Mouse (Mus musculus) retina, adult 2 months (tissue): Measurements from ENCODE around the gene Eif3l.

Source experiments
- DNase-seq: peaks from one replicate; pipeline ENCODE4 v3.0.0-alpha.2; 2012; ENCODE audit warnings: low read depth, low spot score

The Eif3l gene

GRCm38 (mm10) chr15:79093083-79093839, 18.3 kb downstream of the Eif3l start:
- DNase-seq: no peak

- no peak for DNase-seq
Measured at GRCm38 (mm10) chr15:79095483-79095882, 20.5 kb downstream of the Eif3l start.

- no peak for DNase-seq
Measured at GRCm38 (mm10) chr15:79096556-79096955, 21.6 kb downstream of the Eif3l start.

- no peak for DNase-seq
Measured at GRCm38 (mm10) chr15:79097135-79097534, 22.2 kb downstream of the Eif3l start.

GRCm38 (mm10) chr15:79097611-79098025, 22.6 kb downstream of the Eif3l start:
- DNase-seq: no peak

- DNase-seq: no peak
Measured at GRCm38 (mm10) chr15:79098220-79098619, 23.2 kb downstream of the Eif3l start.

- DNase-seq: no peak
Measured at GRCm38 (mm10) chr15:79098868-79099267, 23.9 kb downstream of the Eif3l start.

GRCm38 (mm10) chr15:79099456-79099855, 24.5 kb downstream of the Eif3l start:
- no peak for DNase-seq

GRCm38 (mm10) chr15:79100391-79100790, 25.4 kb downstream of the Eif3l start:
- DNase-seq: no peak

GRCm38 (mm10) chr15:79101531-79101930, 26.6 kb downstream of the Eif3l start:
- DNase-seq: no peak

GRCm38 (mm10) chr15:79103264-79103663, 28.3 kb downstream of the Eif3l start:
- no peak for DNase-seq

GRCm38 (mm10) chr15:79105804-79106203, 30.8 kb downstream of the Eif3l start:
- no peak for DNase-seq

GRCm38 (mm10) chr15:79107966-79108365, 33.0 kb downstream of the Eif3l start:
- DNase-seq: no peak

GRCm38 (mm10) chr15:79108421-79109320, 33.7 kb downstream of the Eif3l start, which contains the start of gene Micall1:
TSS of gene Micall1 (plus strand) at chr15:79108898.
- no peak for DNase-seq

- DNase-seq: no peak
Measured at GRCm38 (mm10) chr15:79109321-79109934, 34.4 kb downstream of the Eif3l start.

GRCm38 (mm10) chr15:79110031-79110430, 35.1 kb downstream of the Eif3l start:
- DNase-seq: no peak

- no peak for DNase-seq
Measured at GRCm38 (mm10) chr15:79110528-79110927, 35.5 kb downstream of the Eif3l start.

- DNase-seq: no peak
Measured at GRCm38 (mm10) chr15:79111774-79112173, 36.8 kb downstream of the Eif3l start.

- DNase-seq: no peak
Measured at GRCm38 (mm10) chr15:79115276-79115675, 40.3 kb downstream of the Eif3l start.

- no peak for DNase-seq
Measured at GRCm38 (mm10) chr15:79119491-79119890, 44.5 kb downstream of the Eif3l start.

GRCm38 (mm10) chr15:79122119-79122518, 47.1 kb downstream of the Eif3l start:
- DNase-seq: no peak

- no peak for DNase-seq
Measured at GRCm38 (mm10) chr15:79122546-79122945, 47.6 kb downstream of the Eif3l start.
